Mouse (Mus musculus): ENCODE data around the gene Dock1.

DNA sequence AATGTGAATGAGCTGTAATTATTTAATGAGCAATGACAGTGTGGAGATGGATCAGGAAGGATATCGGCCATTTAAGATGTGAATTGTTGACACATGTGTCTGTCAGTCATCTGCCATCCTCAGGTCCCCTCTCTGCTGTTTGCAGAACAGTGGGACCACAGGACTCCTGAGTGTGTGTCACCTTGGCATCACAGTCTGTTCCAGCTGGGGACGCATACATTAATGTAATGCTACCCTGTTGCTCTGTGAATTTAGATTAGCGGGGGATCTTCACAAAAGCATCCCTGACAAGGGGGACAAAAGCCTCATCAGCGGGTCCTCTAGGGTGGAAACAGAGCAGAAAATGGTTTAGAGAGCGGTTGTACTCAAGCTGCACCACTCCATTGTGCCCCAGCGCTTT, 208.5 kb downstream of the Dock1 start:
- TF ChIP-seq CTCF (IDR thresholded peaks at IDR 0.05; ENCODE audit: extremely low read depth, insufficient read depth, insufficient read length, insufficient replicate concordance), result no peak
- TF ChIP-seq POLR2A (IDR thresholded peaks at IDR 0.05; ENCODE audit: low read depth, low read length), result no peak

All from spleen, adult 2 months (tissue).